Mouse (Mus musculus) limb, embryonic 13.5 days (tissue): Measurements from ENCODE around the gene Map2k2. TPM values are rescaled to one million over a fixed set of nuclear protein-coding genes. Genes with fewer than 3 reads are reported as not detected.

Source experiments
- ATAC-seq: fragments of 200-750 bp; cut with Nextera tagmentation; 2 replicates; pipeline ENCODE4 v1.8.0; 2017; ENCODE audit warnings: low read depth, moderate number of reproducible peaks, moderate TSS enrichment; ENCODE audit not compliant: low FRiP score
- H3K27ac ChIP-seq: fragments of 300-500 bp; sonication (generic); 2 replicates; pipeline ENCODE4 v1.5.1; 2015; ENCODE audit warnings: inconsistent platforms, mild to moderate bottlenecking, moderate library complexity
- H3K27me3 ChIP-seq: fragments of 300-500 bp; sonication (generic); 2 replicates; pipeline ENCODE4 v1.6.1; 2015; ENCODE audit warnings: mild to moderate bottlenecking, inconsistent platforms
- H3K36me3 ChIP-seq: fragments of 300-500 bp; sonication (generic); 2 replicates; pipeline ENCODE4 v1.6.1; 2015; ENCODE audit warnings: inconsistent platforms, mild to moderate bottlenecking, moderate library complexity
- H3K4me1 ChIP-seq: fragments of 300-500 bp; sonication (generic); 2 replicates; pipeline ENCODE4 v1.6.1; 2015; ENCODE audit warnings: inconsistent platforms
- H3K4me2 ChIP-seq: fragments of 300-500 bp; sonication (generic); replicated peaks from 2 replicates; pipeline ENCODE4 v1.6.1; 2015; ENCODE audit warnings: inconsistent platforms, mild to moderate bottlenecking, moderate library complexity
- H3K4me3 ChIP-seq: fragments of 300-500 bp; sonication (generic); 2 replicates; pipeline ENCODE4 v1.5.1; 2015; ENCODE audit warnings: moderate library complexity, mild to moderate bottlenecking, inconsistent platforms
- H3K9ac ChIP-seq: fragments of 300-500 bp; sonication (generic); 2 replicates; pipeline ENCODE4 v1.6.1; 2015; ENCODE audit warnings: mild to moderate bottlenecking, inconsistent platforms
- H3K9me3 ChIP-seq: fragments of 300-500 bp; sonication (generic); 2 replicates; pipeline ENCODE4 v1.6.1; 2016; ENCODE audit warnings: inconsistent platforms
- WGBS: fragments of 180-500 bp; shearing (Covaris S2); methylation state at CpG from one replicate; pipeline ENCODE4 v1.1.7; 2015; 5-methylcytosine and 5-hydroxymethylcytosine counted together
- polyA plus RNA-seq: library from polyadenylated mRNA; unstranded; fragments of >200 nt; fragmentation: Nextera tagmentation; extraction: Ambion mirVana; gene quantifications from 2 replicates; pipeline ENCODE4 v1.2.1, GENCODE M21; 2015

Gene Map2k2
- polyA plus RNA-seq, 1 experiment from 2014 or later = 192 TPM

DNA sequence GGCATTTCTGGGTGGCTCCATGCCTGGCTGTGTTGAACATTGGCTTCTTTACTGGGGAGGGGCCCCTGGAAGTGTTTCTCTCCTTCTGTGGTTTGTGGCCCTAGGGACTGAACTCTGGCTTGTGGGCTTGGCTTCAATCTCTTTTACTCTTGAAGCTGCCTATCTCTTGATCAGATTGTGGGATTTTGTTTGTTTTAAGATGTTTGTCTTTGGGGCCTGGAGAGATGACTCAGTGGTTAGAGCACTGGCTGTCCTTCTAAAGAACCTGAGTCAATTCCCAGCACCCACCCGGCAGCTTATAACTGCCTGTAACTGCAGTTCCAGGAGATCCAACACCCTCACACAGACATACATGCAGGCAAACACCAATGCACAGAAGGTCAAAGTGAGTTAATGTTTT lies 29.4 kb upstream of the Map2k2 start:
- Histone ChIP-seq H3K4me1 (peaks cover 2% of the 10 kb centered on the region), H3K27ac (no peak overlapping the region), H3K4me2 (no peak overlapping the region), H3K4me3 (no peak overlapping the region), H3K9ac (no peak overlapping the region), H3K36me3 (peaks cover 86% of the 10 kb centered on the region), H3K9me3 (no peaks in the 10 kb centered on the region), H3K27me3 (no peaks in the 10 kb centered on the region)
- 85% methylated on average over 1 of the region's 1 CpGs for WGBS
- no peak for ATAC-seq

DNA sequence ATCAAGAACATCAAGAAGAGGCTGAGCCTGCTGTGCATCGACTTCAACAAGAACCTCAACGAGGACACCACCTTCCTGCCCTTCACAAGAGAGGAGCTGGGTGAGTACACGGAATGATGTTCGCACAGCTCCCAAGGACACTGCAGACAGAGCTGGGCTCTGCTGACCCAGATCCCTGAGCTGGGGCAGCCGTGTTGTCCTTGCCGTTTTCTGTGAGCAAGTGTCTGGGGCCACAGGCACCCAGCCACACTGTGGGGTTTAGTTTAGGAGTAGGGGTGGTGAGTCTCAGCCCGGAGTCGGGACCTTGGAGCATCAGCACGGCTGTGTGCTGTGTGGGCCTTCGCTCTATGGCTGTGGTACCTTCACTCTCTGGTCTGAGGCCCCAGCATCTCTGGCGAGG lies 27.8 kb upstream of the Map2k2 start:
- H3K27ac ChIP-seq = no peak overlapping the region
- no peak overlapping the region for H3K4me3 ChIP-seq
- no peaks in the 10 kb centered on the region for H3K4me1 ChIP-seq
- no peak overlapping the region for H3K4me2 ChIP-seq
- H3K9me3 ChIP-seq = no peaks in the 10 kb centered on the region
- no peak for ATAC-seq
- no peak overlapping the region for H3K9ac ChIP-seq
- WGBS = 92% methylated on average over 11 of the region's 11 CpGs
- peaks cover 99% of the 10 kb centered on the region for H3K36me3 ChIP-seq
- H3K27me3 ChIP-seq = no peaks in the 10 kb centered on the region

DNA sequence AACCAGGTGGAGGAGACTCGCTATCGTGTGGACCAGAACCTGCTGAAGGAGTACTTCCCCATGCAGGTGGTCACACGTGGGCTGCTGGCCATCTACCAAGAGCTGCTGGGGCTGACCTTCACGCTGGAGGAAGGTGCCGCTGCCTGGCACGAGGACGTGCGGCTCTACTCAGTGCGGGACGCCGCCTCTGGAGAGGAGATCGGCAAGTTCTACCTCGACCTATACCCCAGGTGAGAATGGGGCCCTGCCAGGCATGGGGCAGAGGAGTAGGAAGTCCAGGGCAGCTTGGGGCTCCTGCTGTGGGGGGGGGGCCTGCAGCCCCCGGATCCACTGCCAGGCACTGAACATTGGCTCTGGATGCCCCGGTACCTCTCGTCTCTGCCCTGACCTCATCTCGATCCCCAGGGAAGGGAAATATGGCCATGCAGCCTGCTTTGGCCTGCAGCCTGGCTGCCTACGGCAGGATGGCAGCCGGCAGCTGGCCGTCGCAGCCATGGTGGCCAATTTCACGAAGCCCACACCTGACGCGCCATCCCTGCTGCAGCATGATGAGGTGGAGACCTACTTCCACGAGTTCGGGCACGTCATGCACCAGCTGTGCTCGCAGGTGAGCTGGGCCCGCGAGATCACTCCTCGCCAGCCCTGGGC lies 25.6 kb upstream of the Map2k2 start:
- no peak overlapping the region for H3K4me2 ChIP-seq
- no peaks in the 10 kb centered on the region for H3K4me1 ChIP-seq
- H3K27me3 ChIP-seq = no peaks in the 10 kb centered on the region
- no peak overlapping the region for H3K9ac ChIP-seq
- H3K27ac ChIP-seq = no peak overlapping the region
- no peak overlapping the region for H3K4me3 ChIP-seq
- 93% methylated on average over 30 of the region's 31 CpGs for WGBS
- peaks cover 82% of the 10 kb centered on the region for H3K36me3 ChIP-seq
- no peak for ATAC-seq
- H3K9me3 ChIP-seq = no peaks in the 10 kb centered on the region

DNA sequence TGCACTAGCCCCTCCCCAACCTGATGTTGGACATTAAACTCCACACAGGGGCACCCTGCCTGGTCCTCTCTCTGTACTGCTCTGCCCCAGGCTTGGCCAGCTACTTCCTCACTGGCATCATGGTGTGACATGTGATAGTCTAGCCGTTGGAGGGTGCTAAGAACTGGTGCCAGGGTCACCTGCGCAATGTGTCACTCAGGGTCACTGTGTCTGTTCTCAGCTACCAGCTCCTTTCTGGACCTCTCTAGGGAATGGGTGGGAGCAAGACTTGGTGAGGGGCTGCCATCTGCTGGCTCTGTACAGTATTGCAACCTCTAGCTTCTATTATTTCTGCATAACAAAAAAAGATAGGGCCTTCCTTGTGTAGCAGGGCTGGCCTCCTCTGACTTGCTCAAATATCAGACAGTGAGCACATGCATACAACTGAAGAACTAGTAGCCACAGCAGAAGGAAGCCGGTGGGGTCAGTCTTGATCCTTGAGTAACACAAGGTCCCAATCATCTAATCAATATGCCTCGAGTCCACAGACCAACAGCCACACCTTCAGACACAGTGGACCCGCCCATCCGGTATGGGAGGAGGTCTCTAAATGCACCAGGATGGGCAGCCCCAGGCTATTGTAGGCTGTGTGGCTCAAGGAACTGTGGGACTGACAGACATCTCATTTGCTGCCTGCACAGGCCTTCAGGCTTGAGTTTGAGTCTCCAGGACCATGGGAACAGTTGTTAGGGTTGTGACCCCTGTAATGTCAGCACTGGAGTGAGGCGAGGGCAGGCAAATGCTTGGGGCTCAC lies 23.4 kb upstream of the Map2k2 start:
- Histone ChIP-seq H3K9me3 (peaks cover 4% of the 10 kb centered on the region; the same call in 1 of the 2 replicates), H3K4me1 (no peaks in the 10 kb centered on the region), H3K36me3 (peaks cover 60% of the 10 kb centered on the region), H3K4me3 (no peak overlapping the region), H3K9ac (0 out of 2 replicates have a peak overlapping the region, but pooled peaks have one; percentile 9), H3K4me2 (no peak overlapping the region), H3K27me3 (no peaks in the 10 kb centered on the region), H3K27ac (no peak overlapping the region)
- 77% methylated on average over 7 of the region's 7 CpGs for WGBS
- ATAC-seq = peak; percentile 6; the same call in 1 of the 2 replicates

DNA sequence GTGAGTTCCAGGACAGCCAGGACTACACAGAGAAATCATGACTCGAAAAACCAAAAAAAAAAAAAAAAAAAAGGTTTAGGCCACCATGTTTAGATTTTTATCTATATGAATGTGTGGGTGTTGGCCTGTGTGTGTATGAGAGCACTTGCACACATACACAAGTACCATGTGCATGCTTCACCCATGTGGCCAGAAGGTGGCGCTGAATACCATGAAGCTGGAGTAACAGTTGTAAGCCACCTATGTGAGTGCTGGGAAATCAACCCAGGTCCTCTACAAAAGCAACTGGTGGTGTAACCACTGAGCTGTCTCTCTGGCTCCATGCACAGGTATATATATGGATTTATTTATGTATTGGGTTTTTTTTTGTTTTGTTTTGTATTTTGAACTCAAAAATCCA lies 18.7 kb upstream of the Map2k2 start:
- Histone ChIP-seq H3K4me2 (no peak overlapping the region), H3K4me3 (no peak overlapping the region), H3K36me3 (peaks cover 14% of the 10 kb centered on the region), H3K27ac (no peak overlapping the region), H3K4me1 (peaks cover 8% of the 10 kb centered on the region), H3K27me3 (no peaks in the 10 kb centered on the region), H3K9ac (no peak overlapping the region), H3K9me3 (peaks cover 5% of the 10 kb centered on the region; the same call in 1 of the 2 replicates)
- 55% methylated on average over 2 of the region's 2 CpGs for WGBS
- no peak for ATAC-seq

DNA sequence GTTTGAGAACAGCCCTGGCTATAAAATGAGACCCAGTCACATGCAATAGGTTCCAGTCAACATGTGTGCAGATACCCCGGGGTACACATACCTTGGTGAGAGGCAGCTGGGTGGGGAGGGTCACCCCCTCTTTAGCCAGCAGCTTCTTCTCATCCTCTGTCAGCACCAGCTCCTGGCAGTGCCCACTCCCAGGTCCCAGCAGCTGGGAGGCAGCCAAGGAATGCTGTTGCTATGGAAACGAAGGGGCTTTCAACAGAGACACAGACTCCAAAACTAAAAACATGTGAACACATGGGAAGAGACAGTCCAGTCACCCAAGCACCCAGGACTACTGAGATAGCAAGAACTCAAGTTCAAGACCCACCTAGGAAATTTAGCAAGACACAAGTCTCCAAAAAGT lies 16.5 kb upstream of the Map2k2 start:
- H3K27me3 ChIP-seq = 0 out of 2 replicates have a peak, but pooled peaks cover 4% of the 10 kb centered on the region
- no peak overlapping the region for H3K27ac ChIP-seq

DNA sequence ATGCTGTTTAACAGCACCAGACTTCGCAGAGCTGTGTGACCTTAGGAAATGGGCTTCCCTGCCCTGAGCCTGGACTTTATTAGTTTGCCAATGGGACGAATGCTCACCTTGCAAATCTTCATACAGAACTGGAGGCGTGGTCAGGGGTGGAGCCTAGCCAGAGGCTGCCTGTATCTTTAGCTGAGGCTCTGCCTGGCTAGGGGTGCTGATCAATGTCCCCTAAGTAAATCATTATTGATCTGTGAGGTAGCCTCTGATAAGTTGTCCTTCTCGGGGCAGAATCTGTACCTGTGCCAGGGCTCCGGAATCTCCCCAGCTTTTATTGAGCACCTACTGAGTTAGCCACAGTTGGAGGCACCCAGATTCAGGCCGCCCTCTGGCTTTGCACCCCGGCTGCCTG lies 15.1 kb upstream of the Map2k2 start:
- no peak for ATAC-seq
- peaks cover 5% of the 10 kb centered on the region; the same call in 1 of the 2 replicates for H3K9me3 ChIP-seq
- H3K27me3 ChIP-seq = 0 out of 2 replicates have a peak, but pooled peaks cover 4% of the 10 kb centered on the region
- H3K36me3 ChIP-seq = no peaks in the 10 kb centered on the region
- no peak overlapping the region for H3K4me3 ChIP-seq
- H3K9ac ChIP-seq = no peak overlapping the region
- WGBS = 76% methylated on average over 7 of the region's 7 CpGs
- H3K4me1 ChIP-seq = peaks cover 8% of the 10 kb centered on the region
- H3K4me2 ChIP-seq = no peak overlapping the region
- H3K27ac ChIP-seq = no peak overlapping the region

More for the DNA sequence above, 16.5 kb upstream of the Map2k2 start:
- 0 out of 2 replicates have a peak overlapping the region, but pooled peaks have one; percentile 31 for H3K9ac ChIP-seq
- H3K4me3 ChIP-seq = no peak overlapping the region
- H3K36me3 ChIP-seq = no peaks in the 10 kb centered on the region
- WGBS = 38% methylated on average over 2 of the region's 2 CpGs
- peaks cover 8% of the 10 kb centered on the region for H3K4me1 ChIP-seq
- ATAC-seq = 0 out of 2 replicates have a peak, but pooled peaks have one; percentile 12
- H3K4me2 ChIP-seq = no peak overlapping the region
- peaks cover 5% of the 10 kb centered on the region; the same call in 1 of the 2 replicates for H3K9me3 ChIP-seq

DNA sequence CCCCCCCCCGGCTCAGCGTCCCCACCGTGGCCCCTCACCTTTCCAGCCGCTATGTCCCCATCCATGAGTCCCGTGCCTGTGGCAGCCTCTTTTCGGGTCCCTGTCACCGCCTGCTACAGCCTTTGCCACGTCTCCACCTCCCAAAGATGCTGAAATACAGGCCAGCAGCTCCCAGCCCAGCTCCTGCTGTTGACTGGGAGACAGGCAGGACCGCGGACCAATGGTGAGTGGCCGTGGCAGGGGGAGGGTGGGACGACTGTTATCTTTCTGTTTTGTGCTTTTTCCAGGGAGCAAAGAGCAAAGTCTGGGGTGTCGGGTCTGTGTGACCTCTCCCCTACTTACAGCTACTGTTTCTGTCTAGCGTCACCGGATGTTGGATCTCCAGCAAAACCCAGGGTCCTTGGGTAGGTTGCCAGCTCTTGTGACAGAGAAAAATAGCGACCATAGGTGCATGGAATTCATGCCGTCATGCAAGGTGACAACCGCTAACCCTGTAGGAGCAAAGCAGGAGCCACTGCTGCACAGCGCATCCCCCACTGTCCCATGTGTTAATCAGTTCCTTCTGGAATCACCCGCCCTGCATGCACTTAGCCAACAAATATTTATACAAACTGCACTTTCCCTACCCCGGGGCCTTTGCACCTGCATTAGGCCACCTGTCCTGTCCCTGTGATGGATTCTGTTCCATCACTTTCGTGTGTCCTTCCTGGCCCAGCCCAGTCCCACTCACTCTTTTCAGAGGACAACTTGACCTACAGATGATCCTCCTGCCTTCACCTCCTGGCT lies 13.1 kb upstream of the Map2k2 start:
- Histone ChIP-seq H3K4me3 (no peak overlapping the region), H3K27me3 (0 out of 2 replicates have a peak, but pooled peaks cover 4% of the 10 kb centered on the region), H3K36me3 (no peaks in the 10 kb centered on the region), H3K9me3 (peaks cover 5% of the 10 kb centered on the region; the same call in 1 of the 2 replicates), H3K4me2 (no peak overlapping the region), H3K9ac (no peak overlapping the region), H3K27ac (no peak overlapping the region), H3K4me1 (peaks cover 8% of the 10 kb centered on the region)
- no peak for ATAC-seq
- 61% methylated on average over 22 of the region's 22 CpGs for WGBS

DNA sequence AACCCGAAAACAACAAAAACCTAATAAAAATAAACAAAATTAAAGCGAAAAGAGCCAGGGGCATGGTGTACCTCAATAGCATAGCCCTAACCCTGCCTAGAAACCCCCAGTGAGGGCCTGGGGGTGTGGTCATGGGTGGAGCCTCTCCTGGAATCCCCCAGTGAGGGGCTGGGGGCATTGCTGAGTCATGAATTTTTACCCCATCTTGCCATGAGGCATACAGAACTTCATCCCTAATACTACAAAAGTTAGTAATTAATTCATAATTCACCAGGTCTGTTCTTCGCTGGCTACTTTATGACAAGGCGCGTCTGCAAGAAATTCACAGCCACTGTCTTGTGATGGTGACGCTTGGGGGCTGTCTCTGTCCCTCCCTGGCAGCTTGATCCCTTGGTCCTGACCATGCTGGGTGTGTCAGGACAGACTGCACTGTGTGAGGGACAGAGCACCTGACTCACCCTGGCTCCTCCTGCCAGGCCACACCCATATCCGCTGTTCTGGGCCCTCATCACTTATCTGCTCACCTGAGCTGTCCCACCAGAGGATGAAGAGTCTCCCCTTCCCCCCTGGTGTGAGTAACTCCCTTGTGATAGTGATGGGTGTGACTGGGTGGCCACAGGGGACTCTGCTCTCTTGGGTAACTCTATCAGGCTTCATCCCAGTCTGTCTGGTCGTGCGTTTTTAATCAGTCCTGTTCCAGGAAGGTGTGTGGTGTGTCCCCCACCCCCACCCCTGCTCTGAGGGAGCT lies 10.6 kb upstream of the Map2k2 start:
- H3K27ac ChIP-seq = no peak overlapping the region
- no peak for ATAC-seq
- H3K4me1 ChIP-seq = no peaks in the 10 kb centered on the region
- H3K9me3 ChIP-seq = peaks cover 5% of the 10 kb centered on the region; the same call in 1 of the 2 replicates
- 0 out of 2 replicates have a peak, but pooled peaks cover 4% of the 10 kb centered on the region for H3K27me3 ChIP-seq
- no peak overlapping the region for H3K9ac ChIP-seq
- WGBS = 56% methylated on average over 9 of the region's 9 CpGs
- H3K36me3 ChIP-seq = no peaks in the 10 kb centered on the region
- no peak overlapping the region for H3K4me2 ChIP-seq
- H3K4me3 ChIP-seq = no peak overlapping the region

DNA sequence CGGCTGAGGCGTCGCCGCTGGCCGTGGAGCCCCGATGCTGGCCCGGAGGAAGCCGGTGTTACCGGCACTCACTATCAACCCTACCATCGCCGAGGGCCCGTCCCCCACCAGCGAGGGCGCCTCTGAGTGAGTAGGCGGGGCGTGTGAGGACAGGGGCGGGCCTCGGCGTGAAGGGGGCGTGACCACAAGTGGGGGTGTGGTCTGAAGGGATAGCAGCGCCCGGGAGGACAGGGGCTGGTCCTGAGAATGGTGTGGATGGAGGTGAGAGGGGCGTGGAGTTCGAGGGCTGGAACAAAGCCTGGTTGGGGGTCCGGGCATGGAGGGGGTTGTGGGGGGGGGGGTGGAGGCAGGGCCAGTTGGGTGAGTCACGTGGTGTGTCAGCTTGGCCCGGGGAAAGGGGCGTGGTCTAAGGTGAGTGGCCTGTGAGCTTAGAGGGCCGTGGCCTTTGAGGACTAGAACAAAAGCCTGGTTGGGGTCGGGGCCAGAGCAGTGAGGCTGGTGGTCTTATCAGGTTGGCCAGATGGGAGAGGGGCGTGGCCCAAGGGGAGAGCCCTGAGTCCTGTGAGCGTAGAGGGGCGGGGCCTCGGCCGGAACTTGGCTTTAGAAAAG lies 502 bp downstream of the Map2k2 start:
- ATAC-seq = peak; percentile 89
- Histone ChIP-seq H3K27me3 (no peaks in the 10 kb centered on the region), H3K9ac (peak overlapping the region; percentile 98), H3K4me2 (peak overlapping the region; percentile 78), H3K4me3 (peak overlapping the region; percentile 92), H3K36me3 (peaks cover 39% of the 10 kb centered on the region), H3K27ac (peak overlapping the region; percentile 99), H3K4me1 (peaks cover 21% of the 10 kb centered on the region), H3K9me3 (no peaks in the 10 kb centered on the region)
- WGBS = under 1% methylated on average over 34 of the region's 35 CpGs

DNA sequence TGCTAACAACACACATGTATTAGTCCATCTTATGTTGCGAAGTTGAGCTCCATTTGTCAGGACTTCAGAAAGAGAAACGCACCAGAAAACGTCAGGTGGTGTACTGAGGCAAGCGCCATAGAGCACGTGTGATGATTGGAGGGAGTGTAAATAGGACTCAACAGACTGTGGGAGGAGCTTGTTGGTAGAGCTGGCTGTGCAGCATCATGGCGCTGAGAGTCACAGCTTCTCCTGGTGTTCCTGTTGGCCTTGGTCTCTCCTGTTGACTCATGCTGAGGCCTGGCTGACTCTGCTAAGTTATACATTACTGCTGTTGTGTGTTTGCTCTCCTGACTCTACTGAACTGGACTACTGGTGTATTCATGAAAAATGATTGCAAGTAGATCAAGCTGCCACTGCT lies 7.2 kb downstream of the Map2k2 start:
- H3K4me1 ChIP-seq = no peaks in the 10 kb centered on the region
- WGBS = 94% methylated on average over 6 of the region's 6 CpGs
- ATAC-seq = no peak
- H3K4me2 ChIP-seq = no peak overlapping the region
- H3K9ac ChIP-seq = no peak overlapping the region
- H3K27me3 ChIP-seq = no peaks in the 10 kb centered on the region
- no peaks in the 10 kb centered on the region for H3K9me3 ChIP-seq
- H3K36me3 ChIP-seq = peaks cover 96% of the 10 kb centered on the region
- no peak overlapping the region for H3K27ac ChIP-seq
- H3K4me3 ChIP-seq = no peak overlapping the region
